Mouse (Mus musculus) megakaryocyte, embryonic 14.5 days (primary cell): ENCODE measurements around the gene Dab1. TPM values are rescaled to one million over a fixed set of nuclear protein-coding genes. Genes with fewer than 3 reads are reported as not detected.

Source experiments
- H3K27me3 ChIP-seq: replicated peaks from 2 replicates; pipeline ENCODE3; 2012; ENCODE audit warnings: inconsistent platforms
- H3K36me3 ChIP-seq: replicated peaks from 2 replicates; pipeline ENCODE3; 2012; ENCODE audit warnings: low read length, inconsistent platforms, mixed read lengths
- H3K4me1 ChIP-seq: 2 replicates; pipeline ENCODE4 v1.6.1; 2012; ENCODE audit warnings: inconsistent platforms
- H3K4me3 ChIP-seq: replicated peaks from 2 replicates; pipeline ENCODE3; 2012; ENCODE audit warnings: moderate library complexity, mild to moderate bottlenecking, inconsistent platforms
- H3K9me3 ChIP-seq: 2 replicates; pipeline ENCODE4 v1.6.1; 2012; ENCODE audit warnings: inconsistent platforms
- FLI1 ChIP-seq: IDR thresholded peaks from 2 replicates; pipeline ENCODE4 v1.6.1; 2012; ENCODE audit warnings: low read length, inconsistent platforms, mixed read lengths
- GATA1 ChIP-seq: IDR thresholded peaks from 3 replicates; pipeline ENCODE4 v1.6.1; 2012; ENCODE audit warnings: mixed read lengths, low read length, inconsistent platforms, borderline replicate concordance
- polyA plus RNA-seq: library from polyadenylated mRNA; stranded (reverse); fragments of >175 nt; gene quantifications from 2 replicates; pipeline ENCODE4 v1.2.3, GENCODE M21; 2012; ENCODE audit warnings: low replicate concordance; ENCODE audit not compliant: insufficient read depth

Dab1 gene
- polyA plus RNA-seq, 1 experiment, result not detected

DNA sequence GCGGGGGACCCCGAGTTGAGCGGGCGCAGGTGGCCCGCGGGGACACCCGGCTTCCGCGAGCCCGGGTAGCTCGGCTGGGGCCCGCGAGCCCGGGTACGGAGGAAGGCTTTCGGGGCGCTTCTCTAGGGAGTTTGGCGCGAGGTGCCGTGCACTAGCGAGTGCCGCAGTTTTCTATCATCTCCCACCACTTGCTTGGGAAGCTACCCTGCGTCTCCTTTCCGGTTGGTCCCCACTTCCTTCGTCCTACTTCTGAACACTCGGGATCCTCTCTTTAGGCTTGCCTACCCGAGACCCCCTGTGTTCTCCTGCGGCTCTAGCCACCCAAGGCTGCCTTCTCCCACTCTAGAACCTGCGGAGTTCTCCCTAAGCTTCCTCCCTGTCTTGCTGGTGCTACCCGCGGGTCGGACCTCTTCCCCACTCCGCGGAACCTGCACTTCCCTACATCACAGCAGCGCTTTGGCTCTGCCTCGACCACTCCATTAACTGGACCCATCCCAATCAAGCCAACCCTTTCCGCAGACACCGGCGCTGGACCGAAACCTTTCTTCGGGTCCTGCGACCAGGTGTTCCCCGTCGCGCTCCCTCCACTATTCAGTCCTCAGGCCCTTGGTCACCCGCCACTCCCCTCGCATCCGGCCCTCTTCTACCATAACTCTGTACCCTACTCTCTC lies 748.7 kb downstream of the Dab1 start:
- H3K27me3 ChIP-seq, result peaks cover 48% of the 10 kb centered on the region
- no peaks in the 10 kb centered on the region for H3K36me3 ChIP-seq
- H3K9me3 ChIP-seq, result 0 out of 2 replicates have a peak, but pooled peaks cover 6% of the 10 kb centered on the region
- H3K4me3 ChIP-seq, result no peak overlapping the region
- H3K4me1 ChIP-seq, result 0 out of 2 replicates have a peak, but pooled peaks cover 3% of the 10 kb centered on the region
- TF ChIP-seq GATA1 (no peak), FLI1 (no peak)

DNA sequence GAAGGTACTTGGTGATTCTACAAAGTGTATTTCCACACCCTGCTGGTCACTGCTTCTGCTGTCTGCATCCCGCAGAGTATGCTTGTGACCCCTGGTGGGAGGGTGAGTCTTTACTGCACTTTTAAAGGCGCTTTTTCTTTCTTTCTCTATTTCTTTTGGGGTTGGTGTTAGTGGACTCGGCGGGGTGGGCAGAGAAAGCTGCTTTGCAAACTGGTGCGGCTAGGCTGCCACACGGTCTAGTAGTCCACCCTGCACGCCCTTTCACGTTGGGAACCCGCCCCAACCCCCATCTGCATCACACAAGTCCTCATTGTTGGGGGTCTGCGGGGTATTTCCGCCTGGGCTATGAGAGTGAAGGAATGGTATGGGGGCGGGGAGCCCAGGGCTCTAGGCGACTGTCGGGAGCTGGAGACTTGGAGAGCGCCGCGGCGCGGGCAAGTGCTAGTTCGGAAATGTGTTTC lies 749.4 kb downstream of the Dab1 start:
- Histone ChIP-seq H3K27me3 (peaks cover 48% of the 10 kb centered on the region), H3K4me1 (0 out of 2 replicates have a peak, but pooled peaks cover 3% of the 10 kb centered on the region), H3K36me3 (no peaks in the 10 kb centered on the region), H3K4me3 (no peak overlapping the region), H3K9me3 (peaks cover 9% of the 10 kb centered on the region; the same call in 1 of the 2 replicates)
- no peak for TF ChIP-seq FLI1
- TF ChIP-seq GATA1, result no peak

DNA sequence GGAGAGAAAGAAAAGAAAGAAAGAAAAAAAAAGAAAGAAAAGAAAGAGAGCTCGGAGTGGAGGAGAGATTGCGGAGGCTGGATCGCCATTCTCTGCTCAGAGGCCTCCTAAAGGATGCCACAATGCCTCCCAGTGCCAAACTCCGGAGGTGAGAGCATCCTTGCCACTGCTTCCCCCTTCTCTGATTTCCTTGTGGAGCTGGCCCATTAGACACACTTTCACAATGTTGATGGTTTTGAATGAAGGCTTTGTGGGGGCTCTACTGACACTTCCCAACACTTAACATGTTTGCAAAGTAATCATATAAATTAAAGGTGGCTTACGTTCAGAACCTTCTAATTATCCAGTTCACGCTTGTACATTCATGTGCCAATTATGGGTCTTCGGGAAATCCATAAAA lies 749.9 kb downstream of the Dab1 start:
- Histone ChIP-seq H3K27me3 (peaks cover 48% of the 10 kb centered on the region), H3K36me3 (no peaks in the 10 kb centered on the region), H3K4me1 (0 out of 2 replicates have a peak, but pooled peaks cover 3% of the 10 kb centered on the region), H3K9me3 (peaks cover 10% of the 10 kb centered on the region; the same call in 1 of the 2 replicates), H3K4me3 (no peak overlapping the region)
- TF ChIP-seq GATA1 (no peak), FLI1 (no peak)

DNA sequence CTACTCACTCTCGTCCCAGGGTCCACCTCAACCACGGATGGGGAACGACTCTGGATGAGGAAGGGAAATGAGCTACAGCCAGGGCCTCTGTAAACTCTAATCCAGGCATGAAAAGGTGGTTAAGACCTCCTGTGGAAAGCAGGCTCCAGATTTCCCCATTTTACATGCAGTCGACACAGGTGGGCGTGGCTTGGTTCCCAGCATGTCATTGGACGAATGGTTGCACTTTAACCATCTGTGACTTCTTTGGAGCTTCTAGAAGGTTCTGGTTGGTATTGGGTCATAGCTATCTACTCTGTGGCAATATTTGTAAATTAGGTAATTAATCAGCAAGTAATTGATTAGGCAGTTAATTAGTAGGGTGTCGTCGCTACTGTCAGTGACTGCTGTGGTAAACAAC lies 752.0 kb downstream of the Dab1 start:
- H3K27me3 ChIP-seq, result peaks cover 40% of the 10 kb centered on the region
- H3K4me1 ChIP-seq, result 0 out of 2 replicates have a peak, but pooled peaks cover 3% of the 10 kb centered on the region
- no peak overlapping the region for H3K4me3 ChIP-seq
- H3K36me3 ChIP-seq, result no peaks in the 10 kb centered on the region
- H3K9me3 ChIP-seq, result peaks cover 10% of the 10 kb centered on the region; the same call in 1 of the 2 replicates
- TF ChIP-seq FLI1, result no peak
- TF ChIP-seq GATA1, result no peak

DNA sequence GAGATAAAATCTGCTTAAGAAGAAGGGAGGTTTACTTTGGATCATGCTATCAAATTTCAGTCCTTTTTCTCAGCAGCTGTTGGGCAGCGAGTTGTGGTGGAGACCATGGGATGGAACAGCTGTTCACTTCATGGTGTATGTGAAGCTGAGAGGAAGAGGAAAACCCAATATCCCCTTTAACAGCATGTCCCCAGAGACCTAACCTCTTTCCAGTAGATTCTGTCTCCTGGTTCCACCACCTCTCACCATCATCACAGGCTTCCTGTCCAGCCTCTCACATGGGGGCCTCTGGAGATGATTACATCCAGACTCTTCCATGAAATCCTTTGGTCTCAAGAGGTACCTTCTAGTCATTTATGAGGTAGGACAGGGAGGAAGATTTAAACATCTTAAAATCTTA lies 755.0 kb downstream of the Dab1 start:
- Histone ChIP-seq H3K4me1 (no peaks in the 10 kb centered on the region), H3K4me3 (no peak overlapping the region), H3K27me3 (peaks cover 11% of the 10 kb centered on the region), H3K9me3 (peaks cover 15% of the 10 kb centered on the region; the same call in 1 of the 2 replicates), H3K36me3 (no peaks in the 10 kb centered on the region)
- TF ChIP-seq FLI1 (no peak), GATA1 (no peak)

DNA sequence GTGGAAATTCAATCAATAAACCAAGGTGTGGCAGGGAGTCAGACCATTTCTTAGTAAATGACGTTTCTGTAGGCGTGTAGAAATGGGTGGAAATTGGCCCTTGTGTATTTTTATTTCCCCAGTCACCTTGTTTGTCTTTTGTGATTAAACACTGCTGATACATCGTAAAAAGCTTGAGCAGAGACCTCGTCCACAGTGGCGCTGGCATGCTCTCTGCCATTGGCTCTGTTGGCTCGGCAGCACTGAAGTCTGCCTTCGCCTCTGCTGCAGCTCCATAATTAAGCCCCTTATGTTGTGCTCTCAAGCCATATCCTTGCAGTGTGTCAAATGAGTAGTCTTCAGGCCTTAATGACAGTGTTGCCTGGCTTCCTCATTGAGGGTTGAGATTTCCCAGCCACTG lies 765.5 kb downstream of the Dab1 start:
- no peak for TF ChIP-seq GATA1
- no peak for TF ChIP-seq FLI1
- peaks cover 32% of the 10 kb centered on the region for H3K9me3 ChIP-seq

DNA sequence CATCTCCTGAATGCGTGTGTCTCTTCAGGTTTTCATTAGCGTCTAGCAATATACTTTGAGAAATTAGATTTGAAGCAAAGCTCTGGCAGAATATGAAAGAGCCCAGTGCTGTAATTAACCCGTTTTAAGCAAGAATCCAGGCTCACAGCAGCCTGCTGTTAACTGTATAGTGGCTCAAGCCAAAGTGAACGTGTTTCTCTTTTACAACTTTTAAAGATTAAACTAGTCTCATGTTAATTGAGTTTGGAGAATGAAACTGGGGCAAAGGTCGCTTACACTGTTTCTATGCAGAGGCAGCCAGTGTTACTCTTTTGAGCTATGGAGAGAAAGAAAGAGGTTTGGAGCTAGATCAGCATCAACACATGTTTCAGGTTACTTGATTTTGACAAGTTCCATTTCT lies 766.1 kb downstream of the Dab1 start:
- TF ChIP-seq FLI1 (no peak), GATA1 (no peak)
- H3K9me3 ChIP-seq, result peaks cover 30% of the 10 kb centered on the region

More for the DNA sequence above, 765.5 kb downstream of the Dab1 start:
- Histone ChIP-seq H3K27me3 (no peaks in the 10 kb centered on the region), H3K4me1 (no peaks in the 10 kb centered on the region), H3K4me3 (no peak overlapping the region), H3K36me3 (no peaks in the 10 kb centered on the region)

DNA sequence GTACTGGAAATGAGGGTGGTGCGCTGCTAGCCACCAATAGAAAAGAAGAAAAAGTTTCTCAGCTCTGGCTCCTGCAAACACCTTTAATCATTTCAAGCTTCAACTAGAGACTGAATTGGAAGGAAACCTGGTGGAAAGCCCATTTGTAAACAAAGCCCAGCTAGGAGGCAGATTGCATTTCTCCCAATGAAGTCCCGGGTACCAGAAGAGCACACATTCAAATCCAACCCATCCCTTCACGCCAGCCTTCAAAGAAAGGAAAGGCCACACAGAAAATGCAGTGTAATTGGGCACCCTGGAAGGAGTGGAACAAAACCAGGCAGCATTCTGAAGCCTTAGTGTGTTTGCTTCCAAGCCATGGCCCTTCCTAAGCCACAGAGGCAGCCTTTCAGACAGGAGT lies 776.4 kb downstream of the Dab1 start:
- Histone ChIP-seq H3K27me3 (no peaks in the 10 kb centered on the region), H3K4me1 (no peaks in the 10 kb centered on the region), H3K4me3 (no peak overlapping the region), H3K9me3 (peaks cover 14% of the 10 kb centered on the region), H3K36me3 (no peaks in the 10 kb centered on the region)
- TF ChIP-seq GATA1, result no peak
- no peak for TF ChIP-seq FLI1

More for the DNA sequence above, 766.1 kb downstream of the Dab1 start:
- Histone ChIP-seq H3K27me3 (no peaks in the 10 kb centered on the region), H3K4me1 (no peaks in the 10 kb centered on the region), H3K4me3 (no peak overlapping the region), H3K36me3 (no peaks in the 10 kb centered on the region)

DNA sequence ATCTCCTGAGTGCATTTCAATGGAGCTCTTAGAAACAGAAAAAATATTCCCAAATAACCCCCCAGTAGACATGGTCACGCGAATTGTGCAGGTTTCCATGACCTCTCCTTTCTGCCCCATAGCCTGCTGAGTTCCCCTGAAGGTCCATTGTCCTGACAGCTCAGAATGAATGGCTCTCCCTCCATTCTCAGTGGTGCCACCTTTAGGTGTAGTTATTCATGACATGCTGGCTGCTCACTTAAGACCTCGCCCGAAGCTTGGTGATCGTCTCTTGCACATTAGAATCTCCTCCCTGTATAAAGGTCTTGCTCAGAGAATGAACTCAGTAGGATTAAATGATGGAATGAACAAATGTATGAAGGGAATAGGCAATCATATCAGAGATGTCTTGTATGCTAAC lies 776.9 kb downstream of the Dab1 start:
- H3K9me3 ChIP-seq, result peaks cover 17% of the 10 kb centered on the region

DNA sequence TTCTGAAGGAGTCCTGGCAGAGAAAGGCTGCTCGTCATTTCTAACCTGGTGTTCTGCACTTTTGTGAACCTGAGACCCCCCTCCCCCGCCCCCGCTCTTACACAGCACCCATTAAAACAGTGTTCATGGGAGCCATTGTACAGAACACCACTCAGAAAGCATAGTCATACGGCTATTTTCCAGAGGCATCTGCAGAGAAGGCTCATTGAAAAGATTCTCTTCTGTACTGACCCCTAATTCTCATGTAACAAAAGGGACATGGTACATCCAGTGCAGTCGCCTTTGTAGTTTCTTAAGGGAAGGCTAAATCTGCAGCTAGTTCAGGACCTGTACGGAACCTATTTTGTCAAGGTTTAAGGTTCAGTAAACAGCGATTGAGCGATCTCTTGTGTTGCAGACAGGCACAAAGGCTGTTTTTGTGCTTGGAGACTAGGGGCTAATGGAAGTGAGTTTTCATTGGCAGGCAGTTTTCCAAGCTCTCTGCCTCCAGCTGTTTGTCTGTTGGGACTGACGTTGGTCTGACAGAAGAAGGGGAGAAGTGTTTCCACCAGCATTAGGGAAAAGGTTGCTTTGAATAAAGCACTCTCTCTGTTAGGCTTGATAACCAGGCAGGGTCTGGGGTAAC lies 780.1 kb downstream of the Dab1 start:
- Histone ChIP-seq H3K4me1 (no peaks in the 10 kb centered on the region), H3K4me3 (no peak overlapping the region), H3K27me3 (no peaks in the 10 kb centered on the region), H3K9me3 (peaks cover 22% of the 10 kb centered on the region), H3K36me3 (no peaks in the 10 kb centered on the region)
- TF ChIP-seq FLI1 (no peak), GATA1 (no peak)

More for the DNA sequence above, 776.9 kb downstream of the Dab1 start:
- Histone ChIP-seq H3K36me3 (no peaks in the 10 kb centered on the region), H3K4me1 (no peaks in the 10 kb centered on the region), H3K4me3 (no peak overlapping the region), H3K27me3 (no peaks in the 10 kb centered on the region)
- TF ChIP-seq FLI1, result no peak
- no peak for TF ChIP-seq GATA1
